Mouse (Mus musculus) Patski (cell line): ENCODE measurements around the gene Fat4. TPM values are rescaled to one million over a fixed set of nuclear protein-coding genes. Genes with fewer than 3 reads are reported as not detected.

Experiments used
- ATAC-seq: fragments of 100-300 bp; one replicate; pipeline ENCODE4 v1.8.0; 2021
- CTCF ChIA-PET: fragments of 350-600 bp; sonication (Branson Sonifier 250); formaldehyde crosslinking; loops from one replicate; lab custom pipeline; 2022; ENCODE audit warnings: inconsistent platforms; lab: Charles Lee
- POLR2A ChIA-PET: fragments of 350-600 bp; sonication (Branson Sonifier 250); formaldehyde crosslinking; loops from one replicate; lab custom pipeline; 2022; ENCODE audit warnings: antibody characterized with exemption, inconsistent platforms; lab: Charles Lee
- DNase-seq: peaks from one replicate; pipeline ENCODE4 v3.0.0-alpha.2; 2011; ENCODE audit warnings: low read depth, low spot score
- H3K27me3 ChIP-seq: fragments of 371-371 bp; one replicate; pipeline ENCODE4 v1.5.1; 2021
- CTCF ChIP-seq: fragments of 100-300 bp; IDR thresholded peaks from one replicate; pipeline ENCODE4 v1.5.1; 2021
- in situ Hi-C: fragments of 300-500 bp; cut with MboI; formaldehyde crosslinking; loops from 3 replicates; pipeline ENCODE4 v1.11.1; 2018; ENCODE audit warnings: low pct_unique_long_range_greater_than_20kb, mixed read lengths
- polyA plus RNA-seq: library from polyadenylated mRNA; unstranded; gene quantifications from one replicate; pipeline ENCODE4 v1.2.3, GENCODE M21; 2021

Fat4 gene
- polyA plus RNA-seq, 1 experiment from 2014 or later, result 3.5 TPM

GRCm38 (mm10) chr3:38888111-38888510 is 1.4 kb downstream of the Fat4 start:
- in situ Hi-C loops, result loop anchor here (5.0 to 10.0 kb wide), 3 partner anchors 334 to 1114 kb away; no protein-coding TSS in a partner anchor
- ATAC-seq, result no peak
- no peak for TF ChIP-seq CTCF
- H3K27me3 ChIP-seq, result no peaks in the 10 kb centered on the region
- POLR2A ChIA-PET, result interaction anchor here (1.0 kb wide), 1 partner anchor 48 kb away, joined by 4 read pairs; no protein-coding TSS in a partner anchor
- no peak for DNase-seq
- CTCF ChIA-PET, result interaction anchor here (1.0 to 1.6 kb wide), 4 partner anchors 10 to 46 kb away, joined by 4 to 7 read pairs (median 4); no protein-coding TSS in a partner anchor

- ATAC-seq (no peak), DNase-seq (no peak)
- ChIA-PET POLR2A (interaction anchor here (1.7 kb wide), 1 partner anchor 9 kb away, joined by 3 read pairs; no protein-coding TSS in a partner anchor), CTCF (interaction anchor here (0.9 to 1.2 kb wide), 3 partner anchors 9 to 26 kb away, joined by 3 read pairs; no protein-coding TSS in a partner anchor)
- H3K27me3 ChIP-seq, result no peaks in the 10 kb centered on the region
- no peak for TF ChIP-seq CTCF
- in situ Hi-C loops, result no loop called here
These were observed 6.1 kb downstream of the Fat4 start for GRCm38 (mm10) chr3:38892791-38893224.

- TF ChIP-seq CTCF, result no peak
- in situ Hi-C loops, result no loop called here
- DNase-seq, result no peak
- CTCF ChIA-PET, result no interaction called here
- no peaks in the 10 kb centered on the region for H3K27me3 ChIP-seq
- ATAC-seq, result no peak
- POLR2A ChIA-PET, result no interaction called here
These were observed 14.1 kb downstream of the Fat4 start for GRCm38 (mm10) chr3:38900839-38901238.

GRCm38 (mm10) chr3:38906832-38907231 is 20.1 kb downstream of the Fat4 start:
- TF ChIP-seq CTCF, result no peak
- CTCF ChIA-PET, result interaction anchor here (2.8 kb wide), 1 partner anchor 11 kb away, joined by 10 read pairs; no protein-coding TSS in a partner anchor
- ATAC-seq, result no peak
- DNase-seq, result no peak
- POLR2A ChIA-PET, result no interaction called here
- no peaks in the 10 kb centered on the region for H3K27me3 ChIP-seq
- in situ Hi-C loops, result no loop called here

GRCm38 (mm10) chr3:38907676-38908425 is 21.1 kb downstream of the Fat4 start:
- no peak for ATAC-seq
- ChIA-PET CTCF (interaction anchor here (0.6 to 2.8 kb wide), 3 partner anchors 10 to 28 kb away, joined by 3 to 10 read pairs (median 4); no protein-coding TSS in a partner anchor), POLR2A (interaction anchor here (0.6 kb wide), 2 partner anchors 29 to 1581 kb away, joined by 4 read pairs; no protein-coding TSS in a partner anchor)
- no peak for TF ChIP-seq CTCF
- DNase-seq, result no peak
- no peaks in the 10 kb centered on the region for H3K27me3 ChIP-seq
- in situ Hi-C loops, result no loop called here

- ATAC-seq (no peak), DNase-seq (no peak)
- no peaks in the 10 kb centered on the region for H3K27me3 ChIP-seq
- POLR2A ChIA-PET, result no interaction called here
- in situ Hi-C loops, result no loop called here
- CTCF ChIA-PET, result interaction anchor here (1.1 to 2.8 kb wide), 2 partner anchors 9 to 11 kb away, joined by 3 to 10 read pairs; no protein-coding TSS in a partner anchor
- TF ChIP-seq CTCF, result no peak
These were observed 21.8 kb downstream of the Fat4 start for GRCm38 (mm10) chr3:38908426-38909111.

GRCm38 (mm10) chr3:38912768-38913487 is 26.2 kb downstream of the Fat4 start:
- no peak for TF ChIP-seq CTCF
- ChIA-PET CTCF (interaction anchor here (1.2 kb wide), 1 partner anchor 29 kb away, joined by 3 read pairs; no protein-coding TSS in a partner anchor), POLR2A (no interaction called here)
- in situ Hi-C loops, result no loop called here
- H3K27me3 ChIP-seq, result no peaks in the 10 kb centered on the region
- DNase-seq (no peak), ATAC-seq (no peak)

GRCm38 (mm10) chr3:38913488-38914105 is 26.9 kb downstream of the Fat4 start:
- no peak for TF ChIP-seq CTCF
- ChIA-PET CTCF (no interaction called here), POLR2A (no interaction called here)
- in situ Hi-C loops, result no loop called here
- DNase-seq, result no peak
- no peaks in the 10 kb centered on the region for H3K27me3 ChIP-seq
- ATAC-seq, result no peak

GRCm38 (mm10) chr3:38918926-38919325 is 32.2 kb downstream of the Fat4 start:
- POLR2A ChIA-PET, result interaction anchor here (0.6 kb wide), 1 partner anchor 477 kb away, joined by 4 read pairs; no protein-coding TSS in a partner anchor

More at GRCm38 (mm10) chr3:38918926-38919325, 32.2 kb downstream of the Fat4 start:
- no peaks in the 10 kb centered on the region for H3K27me3 ChIP-seq
- no peak for DNase-seq
- in situ Hi-C loops, result no loop called here
- ATAC-seq, result peak; percentile 12
- CTCF ChIA-PET, result interaction anchor here (0.8 to 3.0 kb wide), 7 partner anchors 8 to 34 kb away, joined by 3 to 10 read pairs (median 3); no protein-coding TSS in a partner anchor
- TF ChIP-seq CTCF, result no peak
